Mouse (Mus musculus) liver, postnatal 0 days (tissue): ENCODE results near the gene Ubr2.

ENCODE experiments used
- CTCF ChIP-seq: sonication (generic); IDR thresholded peaks from 2 replicates; pipeline ENCODE4 v1.5.1; 2016; ENCODE audit warnings: antibody characterized with exemption, low read depth
- EP300 ChIP-seq: IDR thresholded peaks from 2 replicates; pipeline ENCODE4 v1.6.1; 2016; ENCODE audit warnings: antibody characterized with exemption, low read depth, mild to moderate bottlenecking

- no peak for TF ChIP-seq CTCF
- no peak for TF ChIP-seq EP300
These were observed 30.3 kb downstream of the Ubr2 start for GRCm38 (mm10) chr17:46980050-46980449.
